Mouse (Mus musculus) liver (tissue): ENCODE data around the gene Trmt44.
"Not testable (repeated sequence)": the region's sequence is repeated elsewhere in the genome, so short reads cannot be mapped to it uniquely, and the experiment has no call there.

Experiments
- DNase-seq: peaks from one replicate; pipeline ENCODE4 v3.0.0-alpha.2; 2020; ENCODE audit warnings: mixed read lengths

Gene Trmt44

GRCm38 (mm10) chr5:35584259-35584658 lies 9.4 kb upstream of the Trmt44 start:
- not testable (repeated sequence) for DNase-seq

- no peak for DNase-seq
Measured at GRCm38 (mm10) chr5:35583221-35583783, 8.4 kb upstream of the Trmt44 start.

DNA sequence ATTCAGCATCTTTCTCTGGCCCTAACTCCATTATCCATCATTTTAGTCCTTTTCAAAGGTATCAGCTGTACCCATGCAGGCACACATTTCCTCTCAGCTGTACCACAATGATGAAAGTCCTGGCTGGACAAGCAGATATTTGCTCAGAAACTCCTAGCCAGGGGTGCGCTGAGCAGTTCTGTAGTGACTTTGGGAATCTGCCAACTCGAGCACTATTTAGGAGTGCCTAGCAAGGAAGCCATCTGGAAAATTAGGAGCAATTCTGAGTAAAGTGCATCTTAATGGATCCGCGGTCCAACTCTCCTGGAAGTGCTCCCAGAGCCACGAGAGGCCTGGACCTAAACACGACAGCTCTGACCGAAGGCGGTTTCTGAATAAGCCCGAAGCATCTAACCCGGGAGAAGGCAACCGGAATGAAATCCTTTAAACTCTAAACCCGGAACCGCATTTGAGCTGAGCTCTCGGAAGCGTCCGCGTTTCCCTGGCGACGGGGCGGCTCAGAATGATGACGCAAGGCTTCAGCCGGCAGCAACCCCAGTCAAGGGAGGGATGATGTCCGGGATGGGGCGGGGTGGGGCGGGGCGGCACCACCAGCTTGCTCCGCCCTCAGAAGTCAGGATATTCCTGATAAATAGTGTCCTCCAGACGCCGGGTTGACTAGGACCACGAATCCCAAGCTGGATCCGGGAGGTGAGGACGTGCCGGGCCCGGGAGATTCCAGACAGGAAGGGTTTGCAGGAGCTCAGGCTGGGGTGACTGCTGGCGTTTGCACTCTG lies 7.8 kb upstream of the Trmt44 start, which contains the start of gene Acox3:
Gene Acox3 (plus strand): TSS at position 596 of the 776 bp plus-strand sequence.
- peak; percentile 92 for DNase-seq

- no peak for DNase-seq
Measured at GRCm38 (mm10) chr5:35580156-35580922, 5.5 kb upstream of the Trmt44 start.

- no peak for DNase-seq
Measured at GRCm38 (mm10) chr5:35579247-35579893, 4.5 kb upstream of the Trmt44 start.

GRCm38 (mm10) chr5:35578411-35578810 lies 3.5 kb upstream of the Trmt44 start:
- DNase-seq: no peak

DNA sequence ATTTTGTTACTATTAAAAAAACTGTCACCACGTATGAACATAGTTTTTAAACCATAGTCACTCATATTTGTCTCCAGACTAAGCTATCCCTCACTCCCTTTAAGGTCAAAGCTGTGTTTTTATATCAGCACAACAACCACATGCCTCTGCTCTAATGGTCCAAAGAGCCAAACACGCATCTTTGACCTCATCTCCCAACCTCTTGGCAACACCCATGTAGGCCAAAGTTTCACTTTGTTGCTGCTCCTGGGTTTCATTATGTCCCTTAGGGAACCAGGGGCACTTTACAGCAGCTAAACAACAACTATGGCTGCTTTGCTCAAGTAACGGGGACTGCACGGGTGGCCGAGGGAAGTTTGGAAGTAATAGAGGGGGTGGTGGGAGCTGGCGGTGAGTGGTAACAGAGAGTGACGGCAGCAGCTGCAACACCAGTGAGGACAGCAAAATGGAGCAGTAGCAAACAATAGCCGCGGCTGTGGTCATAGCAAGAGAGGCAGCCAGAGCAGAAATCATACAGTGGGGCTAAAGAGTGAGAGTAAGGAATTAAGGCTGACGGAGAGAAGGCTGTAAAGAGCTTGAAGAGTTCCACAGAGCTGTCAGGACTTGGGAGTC lies 1.6 kb upstream of the Trmt44 start:
- no peak for DNase-seq

DNA sequence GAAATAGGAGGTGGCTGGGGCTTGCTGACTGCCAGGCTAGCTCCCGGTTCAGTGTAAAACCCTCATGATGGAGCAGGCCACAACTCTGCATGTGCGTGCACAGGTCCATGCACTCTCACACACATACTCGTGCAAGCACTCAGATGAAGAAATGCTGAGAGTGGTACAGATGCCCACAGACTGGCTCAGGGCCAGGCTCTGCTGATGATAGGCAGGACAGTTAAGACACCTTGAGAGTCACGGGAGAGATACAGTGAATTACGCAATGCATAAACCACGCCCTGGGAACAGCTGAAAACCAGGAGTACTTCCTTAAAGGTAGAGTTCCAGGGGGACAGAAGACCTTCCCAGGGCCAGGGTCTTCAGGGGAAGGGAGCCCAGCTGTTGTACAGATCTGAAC lies 3.3 kb downstream of the Trmt44 start:
- DNase-seq: no peak

DNA sequence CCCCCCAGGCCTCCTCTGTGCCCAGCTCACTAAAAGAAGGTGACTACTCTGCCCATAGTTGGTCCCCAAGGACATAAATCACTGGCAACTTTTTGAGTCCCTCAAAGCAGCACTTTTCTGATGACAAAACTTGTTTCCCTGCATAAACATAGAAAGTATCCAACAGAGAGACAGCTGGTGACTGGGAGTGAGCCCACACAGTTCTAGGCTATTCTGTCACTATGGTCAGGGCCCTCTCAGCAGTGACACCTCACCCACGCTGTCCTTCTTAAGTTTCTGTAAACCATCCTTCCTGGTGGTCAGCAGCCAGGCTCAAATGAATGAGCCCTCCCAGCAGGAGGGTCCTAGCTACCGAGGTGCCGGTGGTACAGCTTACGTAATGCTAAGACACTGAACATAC lies 8.2 kb downstream of the Trmt44 start:
- DNase-seq: no peak

DNA sequence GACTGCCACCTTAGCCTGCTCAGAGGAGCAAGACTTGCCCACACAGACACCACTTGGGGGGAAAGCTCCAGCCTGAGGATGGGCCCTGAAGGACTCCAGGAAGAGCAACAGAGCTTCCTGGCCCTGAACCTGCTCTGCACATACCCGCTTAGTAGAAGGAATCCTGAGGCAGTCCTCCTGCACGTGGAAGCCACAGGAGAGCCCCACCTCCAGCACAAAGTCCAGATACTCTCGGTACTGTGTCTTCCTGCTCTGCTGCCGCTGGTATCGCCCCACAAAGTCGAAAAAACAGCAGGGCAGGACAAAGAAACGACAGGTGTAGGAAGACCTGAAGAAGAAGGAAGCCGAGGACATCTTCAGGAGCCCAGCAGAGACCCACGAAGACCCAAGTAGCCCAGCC lies 9.7 kb downstream of the Trmt44 start:
- DNase-seq: no peak

GRCm38 (mm10) chr5:35563449-35563848 lies 11.4 kb downstream of the Trmt44 start:
- peak; percentile 81 for DNase-seq

DNA sequence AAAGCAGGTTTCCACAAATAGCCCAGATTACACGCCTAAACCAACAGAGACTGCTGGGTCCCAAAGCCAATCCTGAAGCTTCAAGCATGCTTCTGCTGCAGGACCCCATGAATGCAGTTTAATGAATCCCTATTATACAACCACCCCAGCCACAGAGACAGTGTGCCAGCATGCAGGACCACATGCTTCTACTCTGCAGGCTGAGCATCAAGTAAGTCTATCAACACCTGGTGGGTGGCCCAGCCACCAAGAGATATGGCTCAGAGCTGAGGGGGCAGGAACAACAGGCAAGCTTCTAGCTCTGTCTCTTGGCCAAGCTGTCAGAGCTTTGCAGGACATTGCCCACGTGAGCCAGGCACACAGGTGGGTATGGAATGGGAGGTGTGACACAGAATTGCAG lies 12.3 kb downstream of the Trmt44 start:
- no peak for DNase-seq

GRCm38 (mm10) chr5:35559447-35559846 lies 15.4 kb downstream of the Trmt44 start:
- DNase-seq: no peak

GRCm38 (mm10) chr5:35557946-35558621 lies 16.8 kb downstream of the Trmt44 start:
- DNase-seq: no peak

GRCm38 (mm10) chr5:35556393-35556792 lies 18.5 kb downstream of the Trmt44 start:
- no peak for DNase-seq

DNA sequence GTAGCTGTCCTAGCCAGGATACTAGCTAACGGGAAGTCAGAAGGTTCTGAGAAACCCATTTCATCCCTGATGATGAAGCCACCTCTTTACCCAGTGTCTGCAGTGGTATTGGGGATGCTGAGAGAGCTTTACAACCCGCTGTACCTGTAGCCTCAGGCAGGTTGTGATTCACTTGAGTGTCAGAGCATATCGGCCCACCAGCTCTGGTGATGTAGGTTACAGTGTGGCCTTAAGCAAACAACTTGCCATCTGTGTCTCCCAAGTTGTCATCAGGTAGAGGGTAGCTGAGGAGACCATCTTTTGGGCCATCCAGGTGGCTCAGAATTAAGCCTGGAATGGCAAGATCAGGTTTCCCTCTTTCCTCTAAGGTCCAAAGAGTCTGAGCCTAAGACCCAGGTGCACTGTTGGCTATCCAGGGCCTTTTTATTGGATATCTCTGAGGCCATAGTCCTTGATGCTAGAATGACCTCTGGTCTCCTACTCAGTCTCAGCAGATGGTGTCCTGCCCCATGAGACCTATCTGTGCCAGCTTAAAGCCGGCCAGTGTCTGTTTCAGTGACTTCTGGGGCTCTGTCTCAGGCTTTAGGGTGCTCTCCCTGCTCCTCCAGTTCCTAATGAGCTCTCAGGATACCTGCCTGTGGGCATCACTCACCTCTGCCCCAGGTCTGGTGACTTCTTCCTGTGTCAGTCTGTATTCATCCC lies 21.9 kb downstream of the Trmt44 start:
- no peak for DNase-seq

DNA sequence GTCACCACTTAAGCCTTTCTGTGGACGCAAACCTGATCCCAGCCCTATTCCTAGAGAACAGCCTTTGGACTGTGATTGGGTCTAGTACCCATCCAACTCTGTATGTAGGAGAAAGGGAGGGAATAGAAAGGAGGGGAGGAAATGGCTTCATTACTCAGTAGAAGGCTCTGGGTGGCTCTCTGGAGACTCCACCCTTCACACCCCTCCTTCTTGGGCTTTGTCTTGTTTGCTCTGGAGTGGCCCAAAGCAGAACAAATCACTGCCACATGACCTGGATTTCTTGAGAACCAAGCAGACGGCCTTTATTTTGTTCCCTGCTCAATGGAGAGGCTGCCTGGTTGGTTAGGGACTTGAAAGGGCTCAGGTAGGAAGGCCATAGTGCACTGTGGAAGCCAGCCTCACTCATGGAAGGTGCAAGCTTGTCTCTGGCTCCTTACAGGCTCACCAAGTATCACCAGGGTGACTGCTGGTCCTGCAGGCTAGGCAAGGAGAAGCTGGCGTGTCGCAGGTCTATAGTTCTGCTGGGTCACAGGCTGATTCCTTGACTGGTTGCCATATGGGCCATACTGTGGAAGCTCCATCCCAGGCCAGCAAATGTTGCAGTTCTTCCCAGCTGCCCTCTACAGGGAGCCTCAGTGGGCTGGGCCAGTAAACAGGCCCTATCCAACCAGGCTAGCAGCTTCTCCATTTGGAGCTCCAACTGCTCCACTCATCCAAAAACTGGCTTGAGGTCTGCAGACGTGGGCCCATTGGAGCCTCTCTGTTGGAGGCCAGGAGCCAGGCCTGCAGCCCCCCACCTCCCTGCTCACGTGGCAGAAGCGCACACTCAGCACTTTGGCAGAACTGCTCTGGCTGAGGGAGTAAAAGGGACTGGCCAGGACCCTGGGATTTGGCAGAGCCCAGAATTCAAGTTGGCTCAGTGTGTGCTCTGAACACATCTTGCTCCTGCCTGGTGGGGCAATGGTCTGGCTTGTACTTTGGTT lies 22.7 kb downstream of the Trmt44 start:
- no peak for DNase-seq

DNA sequence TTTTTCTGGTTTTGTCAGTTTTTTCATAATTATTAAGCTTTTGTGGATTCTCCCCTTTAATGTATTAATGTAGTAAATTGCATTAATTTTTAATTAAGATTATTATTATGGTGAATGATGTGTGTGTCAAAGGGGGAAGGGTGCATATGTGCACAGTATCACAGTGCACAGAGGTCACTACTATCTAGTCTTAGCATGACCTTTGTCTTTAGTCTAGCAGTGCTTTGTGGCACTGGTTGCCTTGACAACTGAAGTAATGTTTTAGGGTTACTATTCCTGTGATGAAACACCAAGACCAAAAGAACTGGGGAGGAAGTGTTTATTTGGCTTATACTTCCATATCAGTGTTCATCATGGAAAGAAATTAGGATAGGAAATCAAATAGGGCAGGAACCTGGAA lies 28.7 kb downstream of the Trmt44 start:
- DNase-seq: no peak

- no peak for DNase-seq
Measured at GRCm38 (mm10) chr5:35541059-35541790, 33.6 kb downstream of the Trmt44 start.

DNA sequence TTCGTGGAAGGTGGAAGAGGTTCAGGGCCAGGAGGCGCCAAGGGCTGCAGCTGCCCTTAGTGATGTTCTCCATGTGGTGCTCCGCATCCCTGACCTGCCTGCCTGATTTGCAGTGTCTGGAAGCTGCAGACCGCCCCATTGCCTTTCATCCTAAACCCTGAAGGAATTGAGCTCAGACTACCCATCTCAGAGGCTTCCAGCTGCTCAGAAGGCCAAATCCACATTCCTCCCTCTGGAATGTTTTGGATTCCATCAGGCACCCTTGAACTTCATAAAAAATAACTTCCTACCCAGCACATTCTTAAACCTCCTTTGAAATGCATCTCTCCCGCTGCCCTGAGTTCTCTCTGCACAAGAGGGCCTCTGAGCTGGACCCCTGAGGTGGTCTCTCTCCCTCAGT lies 34.3 kb downstream of the Trmt44 start:
- DNase-seq: no peak
